Mouse (Mus musculus): ENCODE measurements around the gene Iscu. TPM values are rescaled to one million over a fixed set of nuclear protein-coding genes. Genes with fewer than 3 reads are reported as not detected.
"Not testable (repeated sequence)": the region's sequence is repeated elsewhere in the genome, so short reads cannot be mapped to it uniquely, and the experiment has no call there.

The Iscu gene
- polyA plus RNA-seq, 1 experiment, result 58.2 TPM

DNA sequence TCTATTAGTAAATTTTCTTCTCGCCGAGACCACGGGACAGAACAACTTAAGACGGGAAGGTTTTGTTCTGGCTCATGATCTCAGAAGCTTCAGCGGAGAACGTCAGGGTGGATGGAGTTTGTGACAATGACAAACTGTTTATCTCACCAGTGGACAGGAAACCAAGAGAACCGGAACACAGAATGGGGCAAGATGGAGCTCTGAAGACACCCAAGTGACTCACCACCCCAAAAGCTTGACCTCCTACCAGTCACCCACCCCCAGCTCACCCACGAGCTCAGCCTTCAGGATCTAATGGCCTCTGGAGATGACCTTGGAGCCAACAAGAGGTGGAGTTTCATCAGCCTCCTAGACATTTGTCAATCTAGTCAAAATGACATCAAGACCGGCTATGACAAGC is 32.8 kb downstream of the Iscu start:
- no peaks in the 10 kb centered on the region for H3K4me1 ChIP-seq (ENCODE audit: control insufficient read depth, insufficient read depth, low read length)
- no peak overlapping the region for H3K27ac ChIP-seq (ENCODE audit: insufficient read depth, low read length)
- TF ChIP-seq EP300 (IDR thresholded peaks at IDR 0.05; ENCODE audit: insufficient read depth, low read depth, low read length) (no peak), CTCF (IDR thresholded peaks at IDR 0.05; ENCODE audit: low read depth, low read length) (no peak), POLR2A (IDR thresholded peaks at IDR 0.05; ENCODE audit: insufficient read depth, low read length) (no peak)

DNA sequence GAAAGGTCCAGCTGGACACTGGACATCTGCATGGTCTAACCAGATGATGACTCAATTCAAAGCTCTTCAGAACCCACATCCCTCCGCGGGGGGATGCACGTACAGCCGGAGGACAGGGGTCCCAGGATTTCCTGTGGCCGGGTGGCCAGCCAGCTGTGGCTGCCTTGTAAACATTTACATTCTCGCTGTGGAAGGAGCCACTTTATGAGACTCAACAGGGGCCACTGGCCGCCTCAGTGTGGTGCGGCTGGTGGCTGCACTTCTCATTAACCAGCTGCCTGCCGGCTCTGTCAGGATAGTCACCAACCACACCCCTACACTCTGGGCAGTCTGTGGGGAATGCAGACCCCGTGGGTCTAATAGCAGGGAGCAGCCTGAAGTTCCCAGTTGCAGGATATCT is 33.9 kb downstream of the Iscu start:
- Histone ChIP-seq H3K36me3 (ENCODE audit: control insufficient read depth, insufficient read depth, low read length, poor library complexity, severe bottlenecking) (no peaks in the 10 kb centered on the region), H3K9me3 (replicated peaks; ENCODE audit: control insufficient read depth, insufficient read depth, low read length, poor library complexity, severe bottlenecking) (no peaks in the 10 kb centered on the region), H3K9ac (ENCODE audit: low read depth, poor library complexity, severe bottlenecking) (no peak overlapping the region), H3K4me1 (ENCODE audit: control insufficient read depth, insufficient read depth, low read length) (no peaks in the 10 kb centered on the region), H3K27me3 (ENCODE audit: control insufficient read depth, insufficient read depth, low read length, poor library complexity, severe bottlenecking) (no peaks in the 10 kb centered on the region), H3K4me3 (ENCODE audit: low read depth, low read length) (no peak overlapping the region), H3K27ac (ENCODE audit: insufficient read depth, low read length) (no peak overlapping the region)
- no peak for TF ChIP-seq EP300 (IDR thresholded peaks at IDR 0.05; ENCODE audit: insufficient read depth, low read depth, low read length)
- TF ChIP-seq POLR2A (IDR thresholded peaks at IDR 0.05; ENCODE audit: insufficient read depth, low read length), result no peak
- no peak for TF ChIP-seq CTCF (IDR thresholded peaks at IDR 0.05; ENCODE audit: low read depth, low read length)

More for the DNA sequence above, 32.8 kb downstream of the Iscu start:
- Histone ChIP-seq H3K4me3 (ENCODE audit: low read depth, low read length) (no peak overlapping the region), H3K9me3 (replicated peaks; ENCODE audit: control insufficient read depth, insufficient read depth, low read length, poor library complexity, severe bottlenecking) (no peaks in the 10 kb centered on the region), H3K9ac (ENCODE audit: low read depth, poor library complexity, severe bottlenecking) (no peak overlapping the region), H3K36me3 (ENCODE audit: control insufficient read depth, insufficient read depth, low read length, poor library complexity, severe bottlenecking) (no peaks in the 10 kb centered on the region), H3K27me3 (ENCODE audit: control insufficient read depth, insufficient read depth, low read length, poor library complexity, severe bottlenecking) (no peaks in the 10 kb centered on the region)

GRCm38 (mm10) chr5:113807712-113808111 is 35.2 kb downstream of the Iscu start:
- Histone ChIP-seq H3K9me3 (replicated peaks; ENCODE audit: control insufficient read depth, insufficient read depth, low read length, poor library complexity, severe bottlenecking) (no peaks in the 10 kb centered on the region), H3K4me3 (ENCODE audit: low read depth, low read length) (no peak overlapping the region), H3K36me3 (ENCODE audit: control insufficient read depth, insufficient read depth, low read length, poor library complexity, severe bottlenecking) (no peaks in the 10 kb centered on the region), H3K9ac (ENCODE audit: low read depth, poor library complexity, severe bottlenecking) (no peak overlapping the region), H3K4me1 (ENCODE audit: control insufficient read depth, insufficient read depth, low read length) (no peaks in the 10 kb centered on the region), H3K27ac (ENCODE audit: insufficient read depth, low read length) (no peak overlapping the region), H3K27me3 (ENCODE audit: control insufficient read depth, insufficient read depth, low read length, poor library complexity, severe bottlenecking) (no peaks in the 10 kb centered on the region)
- TF ChIP-seq EP300 (IDR thresholded peaks at IDR 0.05; ENCODE audit: insufficient read depth, low read depth, low read length) (no peak), CTCF (IDR thresholded peaks at IDR 0.05; ENCODE audit: low read depth, low read length) (no peak), POLR2A (IDR thresholded peaks at IDR 0.05; ENCODE audit: insufficient read depth, low read length) (no peak)

DNA sequence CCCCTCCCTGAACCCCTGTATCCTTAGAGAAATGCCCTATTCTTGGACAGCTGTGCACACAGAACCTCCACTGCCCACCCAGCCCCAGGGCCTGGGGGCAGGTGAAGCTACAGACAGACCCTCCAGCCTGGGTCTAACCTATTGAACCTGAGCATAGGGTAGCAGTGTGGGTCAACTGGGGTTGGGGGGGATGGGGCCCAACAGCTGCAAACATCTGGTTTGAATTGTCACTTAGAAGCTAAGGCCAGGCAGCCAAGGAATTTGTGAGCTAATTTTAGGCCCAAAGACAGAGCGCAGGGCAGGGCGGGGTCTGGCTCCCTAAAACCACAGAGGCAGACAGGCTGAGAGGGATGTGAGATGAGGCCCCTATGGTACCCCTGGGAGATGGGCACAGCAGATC is 35.6 kb downstream of the Iscu start:
- Histone ChIP-seq H3K4me1 (ENCODE audit: control insufficient read depth, insufficient read depth, low read length) (no peaks in the 10 kb centered on the region), H3K4me3 (ENCODE audit: low read depth, low read length) (no peak overlapping the region), H3K36me3 (ENCODE audit: control insufficient read depth, insufficient read depth, low read length, poor library complexity, severe bottlenecking) (no peaks in the 10 kb centered on the region), H3K9ac (ENCODE audit: low read depth, poor library complexity, severe bottlenecking) (no peak overlapping the region), H3K27me3 (ENCODE audit: control insufficient read depth, insufficient read depth, low read length, poor library complexity, severe bottlenecking) (no peaks in the 10 kb centered on the region), H3K27ac (ENCODE audit: insufficient read depth, low read length) (no peak overlapping the region), H3K9me3 (replicated peaks; ENCODE audit: control insufficient read depth, insufficient read depth, low read length, poor library complexity, severe bottlenecking) (no peaks in the 10 kb centered on the region)
- no peak for TF ChIP-seq POLR2A (IDR thresholded peaks at IDR 0.05; ENCODE audit: insufficient read depth, low read length)
- no peak for TF ChIP-seq EP300 (IDR thresholded peaks at IDR 0.05; ENCODE audit: insufficient read depth, low read depth, low read length)
- no peak for TF ChIP-seq CTCF (IDR thresholded peaks at IDR 0.05; ENCODE audit: low read depth, low read length)

DNA sequence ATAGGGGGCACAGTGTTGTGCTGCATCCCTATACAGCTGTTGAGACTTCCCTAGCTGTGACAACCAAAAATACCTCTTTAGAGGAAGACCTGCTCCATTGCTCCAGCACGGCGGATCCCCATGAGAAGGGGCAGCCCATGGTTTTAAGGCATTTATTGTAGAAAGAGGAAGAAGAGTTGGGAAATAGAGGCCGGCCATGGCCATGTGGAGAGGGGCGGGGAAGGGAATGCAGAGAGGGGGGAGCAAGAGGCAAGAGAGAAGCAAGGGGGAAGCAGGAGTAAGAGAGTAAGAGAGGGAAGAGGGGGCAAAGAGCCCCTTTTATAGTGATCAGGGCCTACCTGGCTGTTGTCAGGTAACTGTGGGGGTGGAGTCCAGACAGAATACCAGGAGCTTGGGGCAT is 37.6 kb downstream of the Iscu start:
- no peak overlapping the region for H3K9ac ChIP-seq (ENCODE audit: low read depth, poor library complexity, severe bottlenecking)
- no peaks in the 10 kb centered on the region for H3K9me3 ChIP-seq (replicated peaks; ENCODE audit: control insufficient read depth, insufficient read depth, low read length, poor library complexity, severe bottlenecking)
- no peak overlapping the region for H3K27ac ChIP-seq (ENCODE audit: insufficient read depth, low read length)
- TF ChIP-seq CTCF (IDR thresholded peaks at IDR 0.05; ENCODE audit: low read depth, low read length), result no peak
- no peak for TF ChIP-seq EP300 (IDR thresholded peaks at IDR 0.05; ENCODE audit: insufficient read depth, low read depth, low read length)
- TF ChIP-seq POLR2A (IDR thresholded peaks at IDR 0.05; ENCODE audit: insufficient read depth, low read length), result no peak
- no peaks in the 10 kb centered on the region for H3K36me3 ChIP-seq (ENCODE audit: control insufficient read depth, insufficient read depth, low read length, poor library complexity, severe bottlenecking)
- peaks cover 3% of the 10 kb centered on the region for H3K4me1 ChIP-seq (ENCODE audit: control insufficient read depth, insufficient read depth, low read length)
- H3K27me3 ChIP-seq (ENCODE audit: control insufficient read depth, insufficient read depth, low read length, poor library complexity, severe bottlenecking), result no peaks in the 10 kb centered on the region
- H3K4me3 ChIP-seq (ENCODE audit: low read depth, low read length), result no peak overlapping the region

- H3K9ac ChIP-seq (ENCODE audit: low read depth, poor library complexity, severe bottlenecking); H3K9me3 ChIP-seq (replicated peaks; ENCODE audit: control insufficient read depth, insufficient read depth, low read length, poor library complexity, severe bottlenecking): not testable (repeated sequence)
These were observed 39.4 kb downstream of the Iscu start for GRCm38 (mm10) chr5:113811824-113812420.

More at GRCm38 (mm10) chr5:113811824-113812420, 39.4 kb downstream of the Iscu start:
- H3K4me1 ChIP-seq (ENCODE audit: control insufficient read depth, insufficient read depth, low read length); H3K4me3 ChIP-seq (ENCODE audit: low read depth, low read length); H3K36me3 ChIP-seq (ENCODE audit: control insufficient read depth, insufficient read depth, low read length, poor library complexity, severe bottlenecking); H3K27me3 ChIP-seq (ENCODE audit: control insufficient read depth, insufficient read depth, low read length, poor library complexity, severe bottlenecking); H3K27ac ChIP-seq (ENCODE audit: insufficient read depth, low read length): not testable (repeated sequence)
